Mouse (Mus musculus) brown adipose tissue, adult 24 weeks (tissue): ENCODE data around the gene Qars. TPM values are rescaled to one million over a fixed set of nuclear protein-coding genes. Genes with fewer than 3 reads are reported as not detected.
A peak's percentile ranks its signal among the peaks of the same experiment; 100 is the strongest.

Experiments
- H3K27ac ChIP-seq: fragments of 200-500 bp; replicated peaks from 2 replicates; pipeline ENCODE4 v1.5.1; 2012; ENCODE audit warnings: low read depth, mild to moderate bottlenecking, low read length
- H3K4me1 ChIP-seq: fragments of 200-500 bp; 2 replicates; pipeline ENCODE4 v1.6.1; 2012; ENCODE audit warnings: low read length, mixed read lengths; ENCODE audit not compliant: control insufficient read depth, insufficient read depth, insufficient read length
- H3K4me3 ChIP-seq: fragments of 200-500 bp; 2 replicates; pipeline ENCODE4 v1.5.1; 2012; ENCODE audit warnings: low read depth, mild to moderate bottlenecking, low read length, moderate library complexity; ENCODE audit not compliant: insufficient read depth
- polyA plus RNA-seq: library from polyadenylated mRNA; stranded (reverse); fragments of >200 nt; gene quantifications from 2 replicates; pipeline ENCODE4 v1.2.4, GENCODE M21; 2012; ENCODE audit not compliant: missing spikeins, insufficient read depth, insufficient read length

The Qars gene
- polyA plus RNA-seq = 85.0 and 107 TPM in 2 replicates

DNA sequence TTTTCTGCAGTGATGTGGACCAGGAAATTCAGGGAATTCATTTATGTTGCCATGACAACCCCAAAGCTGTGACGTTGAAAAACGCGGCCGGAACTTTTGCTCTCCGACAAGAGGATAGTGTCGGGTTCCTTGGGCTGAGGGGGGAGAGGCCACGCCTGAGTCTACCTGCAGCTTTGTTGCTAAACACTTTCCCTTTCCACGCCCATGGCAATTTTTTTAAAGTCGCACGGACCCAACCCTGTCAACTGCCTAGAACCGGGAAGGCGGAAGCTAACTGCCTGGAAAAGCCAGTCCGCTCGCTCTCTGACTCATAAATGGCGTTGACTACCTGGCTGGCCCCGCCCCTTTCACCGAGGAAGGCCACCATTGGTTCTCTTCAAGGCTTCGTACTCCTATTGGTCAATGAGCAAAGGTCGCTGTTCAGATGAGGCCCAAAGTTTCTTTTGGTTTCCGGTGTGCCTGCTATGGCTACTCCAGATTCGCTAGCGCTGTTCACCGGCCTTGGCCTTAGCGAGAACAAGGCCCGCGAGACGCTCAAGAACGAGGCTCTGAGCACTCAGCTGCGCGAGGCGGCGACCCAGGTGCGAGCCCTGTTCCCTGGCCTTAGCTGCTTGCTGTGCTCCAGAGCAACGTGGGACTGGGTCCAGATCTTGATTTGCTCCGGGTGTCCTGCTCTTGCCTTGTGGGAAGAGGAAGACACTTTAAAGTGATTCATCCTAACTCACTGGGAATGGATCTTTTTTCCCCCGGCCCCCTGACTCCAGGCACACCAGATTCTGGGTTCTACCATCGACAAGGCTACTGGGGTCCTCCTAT is at the start of gene Qars:
TSS of gene Qars (plus strand) at position 88 of the 816 bp plus-strand sequence.
- Histone ChIP-seq H3K4me3 (peak within 1 kb of the TSS; percentile 73), H3K27ac (peak within 1 kb of the TSS; percentile 66), H3K4me1 (peaks cover 3% of the 10 kb centered on the region; the same call in 1 of the 2 replicates)

- Histone ChIP-seq H3K27ac (peak overlapping the region; percentile 25), H3K4me1 (peaks cover 11% of the 10 kb centered on the region)
Measured at GRCm38 (mm10) chr9:108459939-108460318, 47.6 kb upstream of the Qars start.

GRCm38 (mm10) chr9:108460319-108461178 is 47.0 kb upstream of the Qars start, which contains the start of gene Ccdc71:
TSS of gene Ccdc71 (plus strand) at chr9:108460527.
- H3K4me1 ChIP-seq = peaks cover 11% of the 10 kb centered on the region
- H3K4me3 ChIP-seq = peak within 1 kb of the TSS; percentile 84
- H3K27ac ChIP-seq = peak within 1 kb of the TSS; percentile 84

More at GRCm38 (mm10) chr9:108459939-108460318, 47.6 kb upstream of the Qars start:
- H3K4me3 ChIP-seq = peak overlapping the region; percentile 84

DNA sequence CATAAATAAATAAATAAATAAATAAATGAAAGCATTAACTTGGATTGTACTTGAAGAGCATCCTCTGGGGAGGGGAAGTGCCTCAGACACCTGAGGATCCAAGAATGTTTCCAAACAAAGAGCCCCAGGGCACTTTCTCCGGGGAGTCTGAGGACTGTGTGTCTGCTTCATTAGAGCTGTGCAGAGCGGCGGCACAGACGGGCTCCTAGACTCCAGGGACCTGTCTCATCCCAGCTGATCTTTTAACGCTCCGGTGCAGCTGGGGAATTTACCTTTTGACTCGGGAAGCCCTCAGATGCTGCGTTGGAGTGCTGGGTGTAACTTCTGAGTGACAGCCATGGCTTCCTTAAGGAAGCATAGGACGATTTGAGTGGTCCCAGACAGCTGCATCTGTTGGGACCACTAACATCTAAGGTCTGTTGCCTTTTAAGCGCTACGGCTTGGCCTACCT is 46.3 kb upstream of the Qars start, which contains the start of gene Klhdc8b:
TSS of gene Klhdc8b (minus strand) at position 401 of the 451 bp plus-strand sequence.
- H3K4me1 ChIP-seq = peaks cover 11% of the 10 kb centered on the region
- H3K27ac ChIP-seq = peak within 1 kb of the TSS; percentile 84
- H3K4me3 ChIP-seq = peak within 1 kb of the TSS; percentile 84

- 0 out of 2 replicates have a peak overlapping the region, but pooled peaks have one; percentile 12 for H3K27ac ChIP-seq
- H3K4me3 ChIP-seq = peak overlapping the region; percentile 84
- H3K4me1 ChIP-seq = peaks cover 11% of the 10 kb centered on the region
Measured at GRCm38 (mm10) chr9:108461675-108462074, 45.8 kb upstream of the Qars start.

- H3K27ac ChIP-seq = no peak overlapping the region
- no peak overlapping the region for H3K4me3 ChIP-seq
- peaks cover 11% of the 10 kb centered on the region for H3K4me1 ChIP-seq
Measured at GRCm38 (mm10) chr9:108462192-108462591, 45.3 kb upstream of the Qars start.

DNA sequence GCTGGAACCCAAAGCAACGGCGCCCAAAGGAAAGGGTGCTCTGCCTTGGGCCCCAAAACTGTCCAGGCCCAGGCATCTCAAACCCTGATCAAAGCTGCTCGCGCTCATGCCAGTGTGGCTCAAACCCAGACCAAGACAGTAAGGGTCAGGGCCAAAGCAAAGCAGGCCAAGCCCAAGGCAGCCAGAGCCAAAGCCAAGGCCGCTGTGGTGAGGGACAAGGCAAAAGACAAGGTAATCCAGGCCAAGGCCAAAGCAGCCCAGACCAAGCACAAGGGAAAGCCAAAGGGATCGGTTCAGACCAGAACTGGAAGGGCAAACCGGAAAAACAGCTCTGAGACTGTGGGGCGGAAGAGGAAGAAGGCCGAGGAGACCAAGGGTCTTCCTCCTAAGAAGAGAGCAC is 43.8 kb upstream of the Qars start:
- H3K4me1 ChIP-seq = peaks cover 11% of the 10 kb centered on the region
- no peak overlapping the region for H3K4me3 ChIP-seq
- no peak overlapping the region for H3K27ac ChIP-seq

DNA sequence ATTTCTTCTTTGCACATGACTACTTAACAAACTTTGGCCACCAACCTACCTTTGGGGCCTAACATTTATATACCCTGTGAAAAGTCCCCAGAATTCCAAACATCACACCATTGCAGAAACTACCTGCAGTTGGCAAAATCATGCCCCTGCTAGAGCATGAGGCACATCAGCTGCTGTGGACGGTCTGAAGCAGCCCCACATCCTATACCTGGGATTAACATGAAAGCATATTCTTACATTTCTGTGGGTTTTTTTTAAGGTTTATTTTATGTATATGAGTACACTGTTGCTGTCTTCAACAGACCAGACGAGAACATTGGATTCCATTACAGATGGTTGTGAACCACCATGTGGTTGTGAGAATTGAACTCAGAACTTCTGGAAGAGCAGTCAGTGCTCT is 41.3 kb upstream of the Qars start:
- H3K27ac ChIP-seq = no peak overlapping the region
- H3K4me1 ChIP-seq = peaks cover 8% of the 10 kb centered on the region
- no peak overlapping the region for H3K4me3 ChIP-seq

DNA sequence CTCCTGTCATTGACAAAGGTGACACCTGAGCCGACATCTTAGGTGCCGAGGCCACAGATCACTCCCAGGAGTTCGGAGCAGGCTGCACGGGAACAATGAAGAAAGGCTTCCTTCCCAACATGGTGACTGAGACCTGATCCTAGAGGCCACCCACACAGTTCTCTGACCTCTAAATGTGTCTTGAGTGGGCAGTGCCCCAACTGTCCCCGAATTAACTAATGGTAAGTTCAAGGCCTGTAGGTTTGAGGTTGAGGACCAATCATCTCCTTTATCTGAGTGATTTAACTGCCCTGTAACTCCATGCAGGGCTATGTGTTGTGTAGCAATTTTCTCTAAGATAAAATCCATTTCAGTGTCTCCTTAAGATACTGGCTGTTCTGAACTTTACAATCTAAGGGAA is 38.1 kb upstream of the Qars start:
- Histone ChIP-seq H3K27ac (no peak overlapping the region), H3K4me1 (no peaks in the 10 kb centered on the region), H3K4me3 (no peak overlapping the region)

DNA sequence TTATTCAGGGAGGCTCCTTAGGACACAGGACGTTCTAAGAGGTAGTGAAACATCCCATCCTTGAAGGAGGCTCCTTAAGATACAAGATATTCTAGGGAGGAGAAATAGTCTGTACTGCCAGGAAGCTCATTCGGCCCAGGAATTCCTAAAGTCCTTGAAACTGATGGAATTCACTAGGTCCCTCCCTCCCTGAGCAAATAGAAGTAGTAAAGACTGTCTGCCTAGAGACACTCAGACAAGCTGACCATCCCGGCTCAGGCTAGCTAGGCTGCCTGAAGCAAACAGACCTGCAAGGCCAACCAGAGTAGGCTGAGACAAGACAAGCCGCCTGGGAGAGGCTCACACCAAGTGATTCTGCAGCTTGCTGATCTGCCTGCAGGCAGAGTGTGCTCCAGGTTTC is 37.7 kb upstream of the Qars start:
- Histone ChIP-seq H3K4me1 (no peaks in the 10 kb centered on the region), H3K27ac (no peak overlapping the region), H3K4me3 (no peak overlapping the region)

DNA sequence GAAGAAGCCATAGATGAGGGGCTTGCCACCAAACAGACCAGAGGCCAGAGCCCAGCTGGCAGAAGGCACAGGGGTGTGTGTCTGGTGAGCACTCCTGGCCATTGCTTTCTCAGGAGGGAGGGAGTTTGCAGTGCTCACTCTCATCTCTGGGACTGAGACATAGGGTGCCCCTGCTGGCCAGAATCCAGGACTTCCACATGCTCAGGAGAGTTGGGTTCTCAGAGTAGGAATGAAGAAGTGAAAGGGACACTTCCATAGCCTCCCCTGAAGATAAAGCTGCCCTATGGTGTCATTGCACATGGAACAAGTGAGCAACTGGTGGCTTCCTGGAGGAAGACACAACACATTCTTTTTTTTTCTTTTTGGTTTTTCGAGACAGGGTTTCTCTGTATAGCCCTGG is 33.0 kb upstream of the Qars start:
- no peak overlapping the region for H3K27ac ChIP-seq

DNA sequence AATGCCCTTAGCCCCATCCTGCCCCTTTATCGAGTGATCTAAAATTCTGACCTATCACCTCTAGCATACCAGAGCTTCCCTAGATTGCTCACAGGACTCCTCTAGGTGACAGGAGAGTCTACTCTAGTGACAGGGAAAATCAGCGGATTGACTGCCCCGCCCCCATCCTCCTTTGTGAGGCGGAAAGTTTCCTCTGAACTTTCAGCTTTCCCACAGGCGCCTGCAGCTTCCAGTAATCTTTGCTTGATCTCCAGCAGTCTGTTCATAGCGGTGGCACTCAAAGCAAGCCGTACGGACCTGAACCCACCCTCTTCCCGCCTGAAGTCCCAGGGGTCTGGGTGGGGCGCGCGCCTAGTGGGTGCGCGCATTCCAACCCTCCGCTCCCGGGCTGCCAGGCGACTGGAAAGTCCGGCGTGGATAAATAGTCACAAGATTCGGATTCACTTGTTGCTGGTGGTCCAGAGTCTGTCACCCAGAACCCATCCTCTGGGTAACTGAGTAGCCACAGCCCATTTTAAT is 28.8 kb upstream of the Qars start:
- Histone ChIP-seq H3K4me3 (peak overlapping the region; percentile 98), H3K27ac (peak overlapping the region; percentile 90), H3K4me1 (peaks cover 14% of the 10 kb centered on the region)

More for the DNA sequence above, 33.0 kb upstream of the Qars start:
- H3K4me3 ChIP-seq = no peak overlapping the region
- peaks cover 5% of the 10 kb centered on the region for H3K4me1 ChIP-seq

DNA sequence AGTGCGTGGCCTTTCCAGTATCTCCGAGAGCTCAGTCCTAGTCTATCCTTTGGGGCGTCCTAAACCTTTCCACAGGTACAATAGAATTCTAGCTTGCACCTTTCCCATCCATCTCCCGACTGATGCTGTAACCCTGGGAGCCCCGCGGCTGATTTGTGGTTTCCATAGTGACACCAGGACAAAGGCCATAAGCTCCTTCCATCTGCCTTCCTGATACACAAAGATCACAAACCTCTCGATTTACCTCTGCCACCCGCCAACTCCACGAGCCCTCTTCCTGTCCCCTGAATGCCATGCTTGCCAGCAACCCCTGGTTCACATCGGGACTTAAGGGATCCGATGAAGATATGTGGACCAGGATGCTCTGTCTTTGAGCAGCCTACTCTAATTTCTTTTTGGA is 28.3 kb upstream of the Qars start:
- Histone ChIP-seq H3K4me3 (peak overlapping the region; percentile 98), H3K4me1 (peaks cover 14% of the 10 kb centered on the region), H3K27ac (peak overlapping the region; percentile 83)

GRCm38 (mm10) chr9:108479721-108480351 is 27.7 kb upstream of the Qars start, which contains the start of gene Lamb2:
TSS of gene Lamb2 (plus strand) at chr9:108479736.
- H3K4me1 ChIP-seq = peaks cover 14% of the 10 kb centered on the region
- peak within 1 kb of the TSS; percentile 98 for H3K4me3 ChIP-seq
- peak within 1 kb of the TSS; percentile 94 for H3K27ac ChIP-seq
